Mouse (Mus musculus): ENCODE data around the gene Etl4.

- TF ChIP-seq GATA1 (IDR thresholded peaks at IDR 0.05; ENCODE audit: low read length) (no peak), TAL1 (IDR thresholded peaks at IDR 0.05; ENCODE audit: low read length) (no peak)
These were observed 650.1 kb downstream of the Etl4 start for GRCm38 (mm10) chr2:20559723-20560122.

Measured in erythroblast, embryonic 14.5 days (primary cell).